Mouse (Mus musculus) MEL (cell line): ENCODE measurements around the gene Traf3. TPM values are rescaled to one million over a fixed set of nuclear protein-coding genes. Genes with fewer than 3 reads are reported as not detected.

Experiments
- DNase-seq: peaks from one replicate; pipeline ENCODE4 v3.0.0; 2011; ENCODE audit warnings: low read depth, low spot score
- H3K27ac ChIP-seq: 2 replicates; pipeline ENCODE4 v1.5.1; 2012; ENCODE audit warnings: low read depth, mild to moderate bottlenecking, control low read depth, low read length, moderate library complexity; ENCODE audit not compliant: control insufficient read depth
- H3K27me3 ChIP-seq, 2 experiments: fragments of 150-350 bp in 1 of 2; sonication (generic) in 1 of 2; 2 replicates each; pipeline ENCODE4 v1.6.1; 2012; ENCODE audit warnings: low read length in 2 of 2, mild to moderate bottlenecking in 2 of 2, improper control_type of control experiment in 1 of 2, moderate library complexity in 1 of 2; ENCODE audit not compliant: insufficient read depth in 2 of 2, control insufficient read depth in 1 of 2
- H3K36me3 ChIP-seq, 2 experiments: 2 replicates each; pipeline ENCODE4 v1.6.1; 2012 to 2014; ENCODE audit warnings: low read length in 2 of 2, improper control_type of control experiment in 1 of 2, inconsistent platforms in 1 of 2, mild to moderate bottlenecking in 1 of 2; ENCODE audit not compliant: insufficient read depth in 2 of 2, control insufficient read depth in 1 of 2
- H3K4me1 ChIP-seq, 2 experiments: fragments of 150-350 bp in 1 of 2; sonication (generic) in 1 of 2; 2 replicates each; pipeline ENCODE4 v1.6.1; 2012; ENCODE audit warnings: low read length in 2 of 2, improper control_type of control experiment in 1 of 2, mild to moderate bottlenecking in 1 of 2; ENCODE audit not compliant: insufficient read depth in 2 of 2, control insufficient read depth in 1 of 2
- H3K4me3 ChIP-seq, 2 experiments: fragments of 150-350 bp in 1 of 2; sonication (generic) in 1 of 2; 2 replicates each; pipeline ENCODE4 v1.5.1; 2012; ENCODE audit warnings: low read depth in 2 of 2, low read length in 2 of 2, mild to moderate bottlenecking in 2 of 2, moderate library complexity in 2 of 2, control low read depth in 1 of 2, improper control_type of control experiment in 1 of 2; ENCODE audit not compliant: control insufficient read depth in 1 of 2, insufficient read depth in 1 of 2
- H3K79me2 ChIP-seq: 2 replicates; pipeline ENCODE4 v1.6.1; 2012; ENCODE audit warnings: mild to moderate bottlenecking, low read length, moderate library complexity; ENCODE audit not compliant: control insufficient read depth, poor library complexity, insufficient read depth
- H3K9ac ChIP-seq: 2 replicates; pipeline ENCODE4 v1.6.1; 2012; ENCODE audit warnings: low read depth, mild to moderate bottlenecking, control low read depth, low read length, moderate library complexity; ENCODE audit not compliant: control insufficient read depth, poor library complexity, severe bottlenecking
- H3K9me3 ChIP-seq: fragments of 150-350 bp; sonication (generic); replicated peaks from 2 replicates; pipeline ENCODE4 v1.6.1; 2012; ENCODE audit warnings: mild to moderate bottlenecking, low read length, improper control_type of control experiment, moderate library complexity; ENCODE audit not compliant: insufficient read depth
- CHD1 ChIP-seq: IDR thresholded peaks from 2 replicates; pipeline ENCODE4 v1.6.1; 2012; ENCODE audit warnings: low read depth, mild to moderate bottlenecking, inconsistent platforms, low read length, improper control_type of control experiment
- ELF1 ChIP-seq: IDR thresholded peaks from 2 replicates; pipeline ENCODE4 v1.6.1; 2014; ENCODE audit warnings: low read depth, mild to moderate bottlenecking, inconsistent platforms, low read length, improper control_type of control experiment, moderate library complexity
- ETS1 ChIP-seq: IDR thresholded peaks from 2 replicates; pipeline ENCODE4 v1.6.1; 2012; ENCODE audit warnings: low read depth, mild to moderate bottlenecking, inconsistent platforms, low read length, improper control_type of control experiment, moderate library complexity
- GABPA ChIP-seq: IDR thresholded peaks from 2 replicates; pipeline ENCODE4 v1.6.1; 2012; ENCODE audit warnings: low read depth, mild to moderate bottlenecking, inconsistent platforms, low read length, improper control_type of control experiment, moderate library complexity
- JUND ChIP-seq: IDR thresholded peaks from 2 replicates; pipeline ENCODE4 v1.6.1; 2011; ENCODE audit warnings: low read depth, mild to moderate bottlenecking, improper control_type of control experiment, low read length
- MAFK ChIP-seq: IDR thresholded peaks from 2 replicates; pipeline ENCODE4 v1.6.1; 2011; ENCODE audit warnings: low read depth, mild to moderate bottlenecking, low read length, improper control_type of control experiment, borderline replicate concordance
- MAZ ChIP-seq: IDR thresholded peaks from 2 replicates; pipeline ENCODE4 v1.6.1; 2012; ENCODE audit warnings: low read depth, mild to moderate bottlenecking, inconsistent platforms, low read length, improper control_type of control experiment
- MEF2A ChIP-seq: IDR thresholded peaks from 2 replicates; pipeline ENCODE4 v1.6.1; 2014; ENCODE audit warnings: low read depth, mild to moderate bottlenecking, inconsistent platforms, low read length, improper control_type of control experiment; ENCODE audit not compliant: poor library complexity, insufficient replicate concordance, severe bottlenecking; ENCODE audit errors: extremely low read depth
- MXI1 ChIP-seq: IDR thresholded peaks from 2 replicates; pipeline ENCODE4 v1.6.1; 2011; ENCODE audit warnings: mild to moderate bottlenecking, low read depth, low read length, improper control_type of control experiment
- NELFE ChIP-seq: IDR thresholded peaks from 2 replicates; pipeline ENCODE4 v1.6.1; 2011; ENCODE audit warnings: low read depth, low read length, improper control_type of control experiment
- POLR2AphosphoS2 ChIP-seq: IDR thresholded peaks from 2 replicates; pipeline ENCODE4 v1.6.1; 2011; ENCODE audit warnings: low read length, improper control_type of control experiment
- RCOR1 ChIP-seq: IDR thresholded peaks from 2 replicates; pipeline ENCODE4 v1.6.1; 2012; ENCODE audit warnings: low read depth, mild to moderate bottlenecking, inconsistent platforms, low read length, improper control_type of control experiment
- SIN3A ChIP-seq: IDR thresholded peaks from 2 replicates; pipeline ENCODE4 v1.6.1; 2012; ENCODE audit warnings: low read length, improper control_type of control experiment, inconsistent platforms
- SMC3 ChIP-seq: IDR thresholded peaks from 2 replicates; pipeline ENCODE4 v1.6.1; 2011; ENCODE audit warnings: low read depth, low read length, improper control_type of control experiment
- USF1 ChIP-seq: IDR thresholded peaks from 2 replicates; pipeline ENCODE4 v1.6.1; 2014; ENCODE audit warnings: low read depth, mild to moderate bottlenecking, inconsistent platforms, low read length, improper control_type of control experiment, moderate library complexity
- ZC3H11A ChIP-seq: IDR thresholded peaks from 2 replicates; pipeline ENCODE4 v1.6.1; 2012; ENCODE audit warnings: low read depth, mild to moderate bottlenecking, inconsistent platforms, low read length, improper control_type of control experiment
- polyA plus RNA-seq, 2 experiments: library from polyadenylated mRNA; stranded (reverse) in 1 of 2; unstranded in 1 of 2; fragments of >175 nt in 1 of 2; fragments of >200 nt in 1 of 2; gene quantifications; 2 replicates each; pipeline versions ENCODE4 v1.2.1 to v1.2.4; 2012; ENCODE audit warnings: low replicate concordance in 2 of 2, low read depth in 1 of 2; ENCODE audit not compliant: insufficient read length in 2 of 2, insufficient read depth in 1 of 2, missing spikeins in 1 of 2
- total RNA-seq: library from RNA; depleted of rRNA; stranded (reverse); fragments of 300-350 nt; gene quantifications from 2 replicates; pipeline ENCODE4 v1.2.3, GENCODE M21; 2012; rRNA removed

Gene Traf3
- total and polyA plus RNA-seq, 3 experiments = 21.1 to 40.7 TPM; not detected in 1

DNA sequence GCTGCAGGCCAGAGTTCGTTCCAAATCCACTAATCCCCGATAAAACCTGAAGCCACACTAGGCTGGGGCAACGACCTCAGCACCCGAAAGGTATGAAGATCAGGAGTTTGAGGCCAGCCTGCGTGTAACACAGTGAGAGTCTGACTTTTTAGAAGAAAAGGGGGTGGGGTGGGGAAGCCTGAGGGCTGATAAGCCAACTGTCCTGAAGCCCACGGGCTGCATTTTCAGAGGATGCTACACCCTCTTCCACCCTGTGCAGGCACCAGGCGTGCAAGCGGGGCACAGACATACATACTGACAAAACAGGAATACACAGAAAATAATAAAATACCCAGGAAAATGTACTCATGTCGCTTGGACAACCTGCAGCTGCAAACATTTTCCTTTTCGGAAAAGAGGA is 145.6 kb downstream of the Traf3 start:
- Histone ChIP-seq H3K4me3 (no peak overlapping the region), H3K9me3 (no peaks in the 10 kb centered on the region), H3K27me3 (peaks cover 5 to 12% of the 10 kb centered on the region in 2 experiments; a peak in 3 of 4 replicates), H3K36me3 (no peaks in the 10 kb centered on the region), H3K4me1 (no peaks in the 10 kb centered on the region), H3K9ac (no peak overlapping the region), H3K27ac (no peak overlapping the region), H3K79me2 (no peaks in the 10 kb centered on the region)
- TF ChIP-seq POLR2AphosphoS2 (no peak), ELF1 (no peak), MAZ (no peak), SIN3A (no peak), USF1 (no peak), MEF2A (no peak)
- no peak for DNase-seq

DNA sequence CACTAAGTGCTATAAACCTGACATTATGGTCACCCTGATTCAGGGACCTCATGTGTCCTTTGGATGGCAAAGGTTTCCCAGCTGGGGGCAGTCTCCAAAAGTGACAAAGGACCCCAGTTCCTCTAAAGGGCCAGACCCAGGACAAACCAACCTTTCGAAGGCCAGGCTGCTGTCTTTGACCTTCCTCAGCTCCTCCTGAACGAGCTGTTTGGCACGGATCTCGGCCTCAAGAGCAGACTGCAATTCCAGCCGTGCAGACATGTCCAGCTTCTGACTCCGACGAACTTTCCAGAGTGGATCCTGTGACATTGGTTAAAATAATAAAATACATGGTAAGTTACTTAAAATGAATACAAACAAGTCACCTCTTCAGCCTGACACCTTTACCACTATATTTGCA is 148.1 kb downstream of the Traf3 start:
- H3K9me3 ChIP-seq = no peaks in the 10 kb centered on the region
- no peaks in the 10 kb centered on the region for H3K4me1 ChIP-seq
- H3K4me3 ChIP-seq = no peak overlapping the region
- TF ChIP-seq POLR2AphosphoS2 (no peak), MXI1 (no peak), NELFE (no peak), JUND (no peak), MAFK (no peak), GABPA (no peak), SMC3 (no peak), ZC3H11A (no peak), ETS1 (no peak), CHD1 (no peak), RCOR1 (no peak), SIN3A (no peak)
- H3K27me3 ChIP-seq = peaks cover 5 to 12% of the 10 kb centered on the region in 2 experiments; a peak in 3 of 4 replicates
- no peak overlapping the region for H3K9ac ChIP-seq
- H3K27ac ChIP-seq = no peak overlapping the region
- DNase-seq = no peak
- H3K79me2 ChIP-seq = no peaks in the 10 kb centered on the region
- H3K36me3 ChIP-seq = no peaks in the 10 kb centered on the region

Other genes starting within 250 kb of the Traf3 start
- gene Ankrd9, start 187.3 kb upstream of the Traf3 start, total RNA-seq = 17.8 and 26.0 TPM in 2 replicates
- gene Ankrd9, start 187.3 kb upstream of the Traf3 start, polyA plus RNA-seq = 10 to 100 TPM in 1 of 2 experiments, not detected in 1; 13.8 TPM
- gene Rcor1, start 127.0 kb upstream of the Traf3 start, total RNA-seq = 23.1 and 24.0 TPM in 2 replicates
- gene Rcor1, start 127.0 kb upstream of the Traf3 start, polyA plus RNA-seq = 10 to 100 TPM; 37.1 to 44.3 TPM
- not detected in 2 replicates for gene 4930595D18Rik, start 18.1 kb downstream of the Traf3 start, total RNA-seq
- gene 4930595D18Rik, start 18.1 kb downstream of the Traf3 start, polyA plus RNA-seq = under 1 TPM in 1 of 2 experiments, not detected in 1; 0.35 TPM
- 0.12 TPM in 1 of 2 replicates, not detected in the other for gene Amn, start 104.7 kb downstream of the Traf3 start, total RNA-seq
- gene Amn, start 104.7 kb downstream of the Traf3 start, polyA plus RNA-seq = under 1 TPM in 1 of 2 experiments, not detected in 1; 0.14 TPM
- not detected in 2 replicates for gene Cdc42bpb, start 211.3 kb downstream of the Traf3 start, total RNA-seq
- not detected for gene Cdc42bpb, start 211.3 kb downstream of the Traf3 start, polyA plus RNA-seq
- gene Lbhd2, start 240.4 kb downstream of the Traf3 start, total RNA-seq = not detected in 2 replicates
- not detected for gene Lbhd2, start 240.4 kb downstream of the Traf3 start, polyA plus RNA-seq